Mouse (Mus musculus): ENCODE measurements around the gene Pdgfb. TPM values are rescaled to one million over a fixed set of nuclear protein-coding genes. Genes with fewer than 3 reads are reported as not detected.

Gene Pdgfb
- total RNA-seq (2021): 10 to 100 TPM; 51.5 to 52.8 TPM
- long read RNA-seq, experiment 1, transcript Pdgfb-201 (7 exons, 2,944 nt): major isoform, 15 of 38 reads
- long read RNA-seq, experiment 1, partial matches to known transcripts: 11 of 38 reads
- long read RNA-seq, experiment 1, other reads (novel, unspliced or antisense): 12 of 38 reads
- long read RNA-seq, experiment 2, transcript Pdgfb-201 (7 exons, 2,944 nt): major isoform, 20 of 48 reads
- long read RNA-seq, experiment 2, partial matches to known transcripts: 9 of 48 reads
- long read RNA-seq, experiment 2, other reads (novel, unspliced or antisense): 19 of 48 reads

- peak in 1 of 2 experiments; percentile 63 for DNase-seq (ENCODE audit: low spot score in 2 of 2)
Measured at GRCm38 (mm10) chr15:80014321-80015210, at the start of gene Pdgfb. Pdgfb (minus strand) TSS chr15:80014977.

- no peak for DNase-seq (ENCODE audit: low spot score in 2 of 2)
Measured at GRCm38 (mm10) chr15:80062821-80063220, 48.0 kb upstream of the Pdgfb start.

GRCm38 (mm10) chr15:80062339-80062738, 47.6 kb upstream of the Pdgfb start:
- DNase-seq (ENCODE audit: low spot score in 2 of 2): no peak

- DNase-seq (ENCODE audit: low spot score in 2 of 2): no peak
Measured at GRCm38 (mm10) chr15:80061071-80061550, 46.3 kb upstream of the Pdgfb start.

GRCm38 (mm10) chr15:80060356-80061070, 45.7 kb upstream of the Pdgfb start:
- no peak for DNase-seq (ENCODE audit: low spot score in 2 of 2)

- no peak for DNase-seq (ENCODE audit: low spot score in 2 of 2)
Measured at GRCm38 (mm10) chr15:80059606-80060005, 44.8 kb upstream of the Pdgfb start.

- DNase-seq (ENCODE audit: low spot score in 2 of 2): no peak
Measured at GRCm38 (mm10) chr15:80058151-80058550, 43.4 kb upstream of the Pdgfb start.

GRCm38 (mm10) chr15:80054034-80054710, 39.4 kb upstream of the Pdgfb start:
- peak in 1 of 2 experiments; percentile 61 for DNase-seq (ENCODE audit: low spot score in 2 of 2)

GRCm38 (mm10) chr15:80053381-80054033, 38.7 kb upstream of the Pdgfb start:
- DNase-seq (ENCODE audit: low spot score in 2 of 2): peak in 1 of 2 experiments; percentile 52

GRCm38 (mm10) chr15:80051782-80052181, 37.0 kb upstream of the Pdgfb start:
- DNase-seq (ENCODE audit: low spot score in 2 of 2): no peak

- no peak for DNase-seq (ENCODE audit: low spot score in 2 of 2)
Measured at GRCm38 (mm10) chr15:80051092-80051761, 36.5 kb upstream of the Pdgfb start.

GRCm38 (mm10) chr15:80050093-80050492, 35.3 kb upstream of the Pdgfb start:
- no peak for DNase-seq (ENCODE audit: low spot score in 2 of 2)

- no peak for DNase-seq (ENCODE audit: low spot score in 2 of 2)
Measured at GRCm38 (mm10) chr15:80047973-80048372, 33.2 kb upstream of the Pdgfb start.

GRCm38 (mm10) chr15:80047242-80047641, 32.5 kb upstream of the Pdgfb start:
- no peak for DNase-seq (ENCODE audit: low spot score in 2 of 2)

- no peak for DNase-seq (ENCODE audit: low spot score in 2 of 2)
Measured at GRCm38 (mm10) chr15:80045749-80046148, 31.0 kb upstream of the Pdgfb start.

- no peak for DNase-seq (ENCODE audit: low spot score in 2 of 2)
Measured at GRCm38 (mm10) chr15:80044249-80044648, 29.5 kb upstream of the Pdgfb start.

GRCm38 (mm10) chr15:80042152-80042551, 27.4 kb upstream of the Pdgfb start:
- DNase-seq (ENCODE audit: low spot score in 2 of 2): no peak

GRCm38 (mm10) chr15:80038110-80038391, 23.3 kb upstream of the Pdgfb start:
- no peak for DNase-seq (ENCODE audit: low spot score in 2 of 2)

- DNase-seq (ENCODE audit: low spot score in 2 of 2): no peak
Measured at GRCm38 (mm10) chr15:80037255-80038109, 22.7 kb upstream of the Pdgfb start.

Measured in gastrocnemius, postnatal 4 days (tissue).